Mouse (Mus musculus) cerebellum, postnatal 36 days (tissue): ENCODE measurements at regions not wholly inside any gene's neighbourhood (a gene's known extent, or its start where the extent isn't known, plus 50 kb on each side); places are given as distances from the start of the nearest gene placed in this dataset.

Source experiments
- DNase-seq, 2 experiments: peaks; one replicate each; pipeline ENCODE4 v3.0.0; 2021 to 2022; ENCODE audit warnings: mixed read lengths in 2 of 2

GRCm38 (mm10) chr12:77667151-77667874 lies 429.4 kb downstream of the Fut8 start:
- DNase-seq, result no peak

- DNase-seq, result peak; percentile 84 to 86
Measured at GRCm38 (mm10) chr12:77667875-77668204, 429.9 kb downstream of the Fut8 start.

- no peak for DNase-seq
Measured at GRCm38 (mm10) chr12:77670531-77670930, 432.6 kb downstream of the Fut8 start.

GRCm38 (mm10) chr12:77674352-77674751 lies 436.4 kb downstream of the Fut8 start:
- DNase-seq, result no peak

GRCm38 (mm10) chr12:77674755-77675154 lies 436.8 kb downstream of the Fut8 start:
- peak; percentile 59 to 62 for DNase-seq

- no peak for DNase-seq
Measured at GRCm38 (mm10) chr12:77678040-77678439, 440.1 kb downstream of the Fut8 start.

GRCm38 (mm10) chr12:77694101-77694500 lies 456.2 kb downstream of the Fut8 start:
- DNase-seq, result no peak

- DNase-seq, result peak; percentile 30 to 41
Measured at GRCm38 (mm10) chr12:77696039-77696631, 458.2 kb downstream of the Fut8 start.

- no peak for DNase-seq
Measured at GRCm38 (mm10) chr12:77696662-77697061, 458.7 kb downstream of the Fut8 start.

GRCm38 (mm10) chr12:77698088-77698487 lies 460.2 kb downstream of the Fut8 start:
- no peak for DNase-seq

GRCm38 (mm10) chr12:77699896-77700605 lies 462.1 kb downstream of the Fut8 start:
- no peak for DNase-seq

- DNase-seq, result no peak
Measured at GRCm38 (mm10) chr12:77715506-77715905, 477.6 kb downstream of the Fut8 start.

GRCm38 (mm10) chr12:77715979-77716378 lies 478.1 kb downstream of the Fut8 start:
- DNase-seq, result no peak

- no peak for DNase-seq
Measured at GRCm38 (mm10) chr12:77727766-77728165, 466.3 kb upstream of the Gm6657 start.

- DNase-seq, result peak in 1 of 2 experiments; percentile 3
Measured at GRCm38 (mm10) chr12:77739047-77739760, 454.8 kb upstream of the Gm6657 start.

GRCm38 (mm10) chr12:77742716-77743115 lies 451.3 kb upstream of the Gm6657 start:
- no peak for DNase-seq

- no peak for DNase-seq
Measured at GRCm38 (mm10) chr12:77749438-77750007, 444.5 kb upstream of the Gm6657 start.

- no peak for DNase-seq
Measured at GRCm38 (mm10) chr12:77752181-77752580, 441.9 kb upstream of the Gm6657 start.

GRCm38 (mm10) chr12:77756021-77756420 lies 438.0 kb upstream of the Gm6657 start:
- no peak for DNase-seq

GRCm38 (mm10) chr12:77760976-77761375 lies 433.1 kb upstream of the Gm6657 start:
- no peak for DNase-seq

GRCm38 (mm10) chr12:77776011-77776546 lies 418.0 kb upstream of the Gm6657 start:
- DNase-seq, result no peak

- DNase-seq, result no peak
Measured at GRCm38 (mm10) chr12:77776755-77777154, 417.3 kb upstream of the Gm6657 start.
